Mouse (Mus musculus): ENCODE measurements around the gene Polr3e.

GRCm38 (mm10) chr7:120982968-120983367 is 65.4 kb downstream of the Polr3e start:
- no peak for TF ChIP-seq GATA1 (IDR thresholded peaks at IDR 0.05; ENCODE audit: borderline replicate concordance, low read length)
- no peak for TF ChIP-seq FLI1 (IDR thresholded peaks at IDR 0.05; ENCODE audit: low read length)

All from megakaryocyte, embryonic 14.5 days (primary cell).